Mouse (Mus musculus) neural tube, embryonic 15.5 days (tissue): ENCODE measurements around the gene Tas1r3. TPM values are rescaled to one million over a fixed set of nuclear protein-coding genes. Genes with fewer than 3 reads are reported as not detected.

Experiments used
- ATAC-seq: fragments of 200-750 bp; cut with Nextera tagmentation; 2 replicates; pipeline ENCODE4 v1.8.0; 2017; ENCODE audit warnings: mild to moderate bottlenecking, moderate TSS enrichment, moderate library complexity; ENCODE audit not compliant: low FRiP score
- H3K27ac ChIP-seq: fragments of 300-500 bp; sonication (generic); replicated peaks from 2 replicates; pipeline ENCODE4 v1.5.1; 2015; ENCODE audit warnings: mild to moderate bottlenecking, inconsistent platforms
- H3K27me3 ChIP-seq: fragments of 300-500 bp; sonication (generic); replicated peaks from 2 replicates; pipeline ENCODE4 v1.6.1; 2015; ENCODE audit warnings: inconsistent platforms
- H3K36me3 ChIP-seq: fragments of 300-500 bp; sonication (generic); 2 replicates; pipeline ENCODE4 v1.6.1; 2015; ENCODE audit warnings: inconsistent platforms
- H3K4me1 ChIP-seq: fragments of 300-500 bp; sonication (generic); 2 replicates; pipeline ENCODE4 v1.6.1; 2015; ENCODE audit warnings: inconsistent platforms
- H3K4me2 ChIP-seq: fragments of 300-500 bp; sonication (generic); 2 replicates; pipeline ENCODE4 v1.6.1; 2015; ENCODE audit warnings: inconsistent platforms, mild to moderate bottlenecking, moderate library complexity
- H3K4me3 ChIP-seq: fragments of 300-500 bp; sonication (generic); replicated peaks from 2 replicates; pipeline ENCODE4 v1.5.1; 2015; ENCODE audit warnings: mild to moderate bottlenecking, inconsistent platforms
- H3K9ac ChIP-seq: fragments of 300-500 bp; sonication (generic); replicated peaks from 2 replicates; pipeline ENCODE4 v1.6.1; 2015; ENCODE audit warnings: mild to moderate bottlenecking, inconsistent platforms
- H3K9me3 ChIP-seq: fragments of 300-500 bp; sonication (generic); replicated peaks from 2 replicates; pipeline ENCODE4 v1.6.1; 2016; ENCODE audit warnings: inconsistent platforms
- WGBS: fragments of 180-500 bp; shearing (Covaris S2); methylation state at CpG from one replicate; pipeline ENCODE4 v1.1.7; 2015; ENCODE audit warnings: mixed read lengths; 5-methylcytosine and 5-hydroxymethylcytosine counted together
- polyA plus RNA-seq: library from polyadenylated mRNA; unstranded; fragments of >200 nt; fragmentation: Nextera tagmentation; extraction: Ambion mirVana; gene quantifications from 2 replicates; pipeline ENCODE4 v1.2.1, GENCODE M21; 2015

The Tas1r3 gene
- polyA plus RNA-seq, 1 experiment from 2014 or later, result 0.46 TPM

GRCm38 (mm10) chr4:155851368-155851767 is 11.8 kb downstream of the Tas1r3 start:
- H3K4me1 ChIP-seq, result peaks cover 50% of the 10 kb centered on the region
- H3K9ac ChIP-seq, result no peak overlapping the region
- no peak overlapping the region for H3K27ac ChIP-seq
- 95% methylated on average over 3 of the region's 3 CpGs for WGBS
- no peak for ATAC-seq
- H3K27me3 ChIP-seq, result no peaks in the 10 kb centered on the region
- no peaks in the 10 kb centered on the region for H3K9me3 ChIP-seq
- H3K4me3 ChIP-seq, result no peak overlapping the region
- no peak overlapping the region for H3K4me2 ChIP-seq
- peaks cover 33% of the 10 kb centered on the region for H3K36me3 ChIP-seq

GRCm38 (mm10) chr4:155849792-155850451 is 13.2 kb downstream of the Tas1r3 start:
- Histone ChIP-seq H3K4me2 (peak overlapping the region; percentile 82; the same call in 1 of the 2 replicates), H3K9ac (no peak overlapping the region), H3K27me3 (no peaks in the 10 kb centered on the region), H3K4me3 (no peak overlapping the region), H3K36me3 (peaks cover 18% of the 10 kb centered on the region), H3K27ac (no peak overlapping the region), H3K9me3 (no peaks in the 10 kb centered on the region), H3K4me1 (peaks cover 54% of the 10 kb centered on the region)
- WGBS, result 91% methylated on average over 3 of the region's 3 CpGs
- ATAC-seq, result no peak

GRCm38 (mm10) chr4:155849391-155849790 is 13.8 kb downstream of the Tas1r3 start:
- Histone ChIP-seq H3K4me2 (peak overlapping the region; percentile 82; the same call in 1 of the 2 replicates), H3K36me3 (peaks cover 13% of the 10 kb centered on the region), H3K27ac (no peak overlapping the region), H3K4me1 (peaks cover 54% of the 10 kb centered on the region), H3K9ac (no peak overlapping the region), H3K4me3 (no peak overlapping the region; the same call in 1 of the 2 replicates), H3K9me3 (no peaks in the 10 kb centered on the region), H3K27me3 (no peaks in the 10 kb centered on the region)
- ATAC-seq, result no peak
- WGBS, result 98% methylated on average over 2 of the region's 2 CpGs

- Histone ChIP-seq H3K9me3 (no peaks in the 10 kb centered on the region), H3K9ac (peak overlapping the region; percentile 98), H3K4me2 (peak overlapping the region; percentile 82), H3K4me3 (peak overlapping the region; percentile 90), H3K36me3 (peaks cover 5% of the 10 kb centered on the region), H3K27ac (no peak overlapping the region), H3K27me3 (no peaks in the 10 kb centered on the region), H3K4me1 (peaks cover 54% of the 10 kb centered on the region)
- WGBS, result 66% methylated on average over 7 of the region's 7 CpGs
- ATAC-seq, result no peak
Measured at GRCm38 (mm10) chr4:155848434-155849095, 14.6 kb downstream of the Tas1r3 start.

GRCm38 (mm10) chr4:155847591-155848352 is 15.4 kb downstream of the Tas1r3 start:
- peak; percentile 42 for ATAC-seq
- Histone ChIP-seq H3K4me1 (peaks cover 54% of the 10 kb centered on the region), H3K4me2 (peak overlapping the region; percentile 82), H3K4me3 (peak overlapping the region; percentile 90), H3K36me3 (no peaks in the 10 kb centered on the region), H3K27ac (peak overlapping the region; percentile 88), H3K9me3 (no peaks in the 10 kb centered on the region), H3K27me3 (no peaks in the 10 kb centered on the region), H3K9ac (peak overlapping the region; percentile 98)
- WGBS, result 1% methylated on average over 64 of the region's 69 CpGs

GRCm38 (mm10) chr4:155846871-155847578 is 16.1 kb downstream of the Tas1r3 start, which contains the start of gene Dvl1:
Gene Dvl1, plus strand, starts transcription at chr4:155847402.
- H3K4me1 ChIP-seq, result peaks cover 52% of the 10 kb centered on the region
- H3K9ac ChIP-seq, result peak within 1 kb of the TSS; percentile 98
- ATAC-seq, result peak; percentile 89
- 3% methylated on average over 63 of the region's 65 CpGs for WGBS
- no peaks in the 10 kb centered on the region for H3K9me3 ChIP-seq
- no peaks in the 10 kb centered on the region for H3K27me3 ChIP-seq
- H3K4me2 ChIP-seq, result peak within 1 kb of the TSS; percentile 82
- no peaks in the 10 kb centered on the region for H3K36me3 ChIP-seq
- peak within 1 kb of the TSS; percentile 88 for H3K27ac ChIP-seq
- peak within 1 kb of the TSS; percentile 90 for H3K4me3 ChIP-seq

- H3K9ac ChIP-seq, result no peak overlapping the region
- ATAC-seq, result no peak
- H3K9me3 ChIP-seq, result no peaks in the 10 kb centered on the region
- H3K27ac ChIP-seq, result no peak overlapping the region
- no peak overlapping the region for H3K4me3 ChIP-seq
- WGBS, result 90% methylated on average over 5 of the region's 5 CpGs
- no peaks in the 10 kb centered on the region for H3K36me3 ChIP-seq
- H3K4me1 ChIP-seq, result peaks cover 33% of the 10 kb centered on the region
- H3K4me2 ChIP-seq, result no peak overlapping the region
- peaks cover 13% of the 10 kb centered on the region for H3K27me3 ChIP-seq
Measured at GRCm38 (mm10) chr4:155843231-155843630, 19.9 kb downstream of the Tas1r3 start.

GRCm38 (mm10) chr4:155841651-155842270 is 21.4 kb downstream of the Tas1r3 start:
- Histone ChIP-seq H3K4me1 (peaks cover 26% of the 10 kb centered on the region), H3K4me3 (peak overlapping the region; percentile 36), H3K9me3 (no peaks in the 10 kb centered on the region), H3K4me2 (peak overlapping the region; percentile 63), H3K27me3 (peaks cover 13% of the 10 kb centered on the region), H3K27ac (no peak overlapping the region), H3K36me3 (no peaks in the 10 kb centered on the region), H3K9ac (no peak overlapping the region)
- 36% methylated on average over 38 of the region's 38 CpGs for WGBS
- ATAC-seq, result no peak

GRCm38 (mm10) chr4:155841003-155841454 is 22.1 kb downstream of the Tas1r3 start:
- peaks cover 22% of the 10 kb centered on the region for H3K4me1 ChIP-seq
- no peaks in the 10 kb centered on the region for H3K9me3 ChIP-seq
- peak overlapping the region; percentile 63 for H3K4me2 ChIP-seq
- peak overlapping the region; percentile 36 for H3K4me3 ChIP-seq
- H3K27me3 ChIP-seq, result peaks cover 13% of the 10 kb centered on the region
- no peaks in the 10 kb centered on the region for H3K36me3 ChIP-seq
- WGBS, result under 1% methylated on average over 32 of the region's 32 CpGs
- H3K9ac ChIP-seq, result peak overlapping the region; percentile 33
- H3K27ac ChIP-seq, result no peak overlapping the region
- ATAC-seq, result peak; percentile 32; the same call in 1 of the 2 replicates

GRCm38 (mm10) chr4:155840076-155841002 is 22.8 kb downstream of the Tas1r3 start:
- 10% methylated on average over 8 of the region's 8 CpGs for WGBS
- peak overlapping the region; percentile 58 for H3K27ac ChIP-seq
- peak overlapping the region; percentile 33 for H3K9ac ChIP-seq
- peaks cover 13% of the 10 kb centered on the region for H3K27me3 ChIP-seq
- no peaks in the 10 kb centered on the region for H3K36me3 ChIP-seq
- 0 out of 2 replicates have a peak, but pooled peaks have one; percentile 1 for ATAC-seq
- H3K4me1 ChIP-seq, result peaks cover 18% of the 10 kb centered on the region
- H3K9me3 ChIP-seq, result no peaks in the 10 kb centered on the region
- H3K4me2 ChIP-seq, result peak overlapping the region; percentile 63
- peak overlapping the region; percentile 36 for H3K4me3 ChIP-seq
